Mouse (Mus musculus) spleen, adult 10 weeks (tissue): ENCODE data around the gene Ddo. TPM values are rescaled to one million over a fixed set of nuclear protein-coding genes. Genes with fewer than 3 reads are reported as not detected.

Source experiments
- polyA plus RNA-seq: library from polyadenylated mRNA; stranded (reverse); fragments of 350-450 nt; fragmentation: Illumina TruSeq; extraction: RNeasy Lipid Tissue Mini Kit (QIAGEN cat#74804); gene quantifications from one replicate; pipeline ENCODE4 v1.2.3, GENCODE M21; 2015; ENCODE audit warnings: low replicate concordance; ENCODE audit not compliant: insufficient read depth

Gene Ddo
- polyA plus RNA-seq = 0.65 TPM

GRCm38 (mm10) chr10:40629656-40630311 is at the start of gene Ddo:
Ddo (plus strand) TSS chr10:40630011.

GRCm38 (mm10) chr10:40683092-40683867 is 53.5 kb downstream of the Ddo start, which contains the start of gene Mettl24:
Mettl24 (plus strand) TSS chr10:40683282.

Other genes starting within 250 kb of the Ddo start
- gene Slc22a16, start 59.7 kb upstream of the Ddo start, polyA plus RNA-seq = not detected
- gene Mettl24, start 53.3 kb downstream of the Ddo start, polyA plus RNA-seq = 0.76 TPM